Mouse (Mus musculus): Measurements from ENCODE around the gene Hpn. TPM values are rescaled to one million over a fixed set of nuclear protein-coding genes. Genes with fewer than 3 reads are reported as not detected.
A peak's percentile ranks its signal among the peaks of the same experiment; 100 is the strongest.

Gene Hpn
- polyA plus RNA-seq, 1 experiment: 32.4 TPM

GRCm38 (mm10) chr7:31081106-31081505 is 34.0 kb downstream of the Hpn start:
- DNase-seq (ENCODE audit: low read depth): no peak

- DNase-seq (ENCODE audit: low read depth): no peak
Observed at GRCm38 (mm10) chr7:31080611-31081010, 34.5 kb downstream of the Hpn start.

- no peak for DNase-seq (ENCODE audit: low read depth)
Observed at GRCm38 (mm10) chr7:31079670-31080069, 35.4 kb downstream of the Hpn start.

- DNase-seq (ENCODE audit: low read depth): no peak
Observed at GRCm38 (mm10) chr7:31077885-31078445, 37.1 kb downstream of the Hpn start.

GRCm38 (mm10) chr7:31077470-31077869 is 37.6 kb downstream of the Hpn start:
- no peak for DNase-seq (ENCODE audit: low read depth)

- no peak for DNase-seq (ENCODE audit: low read depth)
Observed at GRCm38 (mm10) chr7:31076492-31076891, 38.6 kb downstream of the Hpn start, which contains the start of gene Fxyd3. Gene Fxyd3, minus strand, starts transcription at chr7:31076704.

- no peak for DNase-seq (ENCODE audit: low read depth)
Observed at GRCm38 (mm10) chr7:31074713-31075069, 40.4 kb downstream of the Hpn start.

GRCm38 (mm10) chr7:31074061-31074712 is 40.9 kb downstream of the Hpn start:
- peak; percentile 81 for DNase-seq (ENCODE audit: low read depth)

- no peak for DNase-seq (ENCODE audit: low read depth)
Observed at GRCm38 (mm10) chr7:31073546-31073945, 41.5 kb downstream of the Hpn start.

GRCm38 (mm10) chr7:31072326-31072725 is 42.8 kb downstream of the Hpn start:
- DNase-seq (ENCODE audit: low read depth): no peak

- no peak for DNase-seq (ENCODE audit: low read depth)
Observed at GRCm38 (mm10) chr7:31070324-31070723, 44.8 kb downstream of the Hpn start.

- DNase-seq (ENCODE audit: low read depth): no peak
Observed at GRCm38 (mm10) chr7:31069491-31069890, 45.6 kb downstream of the Hpn start.

- no peak for DNase-seq (ENCODE audit: low read depth)
Observed at GRCm38 (mm10) chr7:31067836-31068235, 47.3 kb downstream of the Hpn start.

- no peak for DNase-seq (ENCODE audit: low read depth)
Observed at GRCm38 (mm10) chr7:31063074-31063560, 52.0 kb downstream of the Hpn start.

- no peak for DNase-seq (ENCODE audit: low read depth)
Observed at GRCm38 (mm10) chr7:31060621-31061010, 54.5 kb downstream of the Hpn start.

- DNase-seq (ENCODE audit: low read depth): no peak
Observed at GRCm38 (mm10) chr7:31059919-31060620, 55.0 kb downstream of the Hpn start.

GRCm38 (mm10) chr7:31059108-31059507 is 56.0 kb downstream of the Hpn start, which contains the start of gene Lgi4:
Gene Lgi4, plus strand, starts transcription at chr7:31059342.
- no peak for DNase-seq (ENCODE audit: low read depth)

- DNase-seq (ENCODE audit: low read depth): no peak
Observed at GRCm38 (mm10) chr7:31058211-31058610, 56.9 kb downstream of the Hpn start.

- DNase-seq (ENCODE audit: low read depth): no peak
Observed at GRCm38 (mm10) chr7:31057730-31058129, 57.4 kb downstream of the Hpn start.

GRCm38 (mm10) chr7:31057071-31057470 is 58.0 kb downstream of the Hpn start, which contains the start of gene Fxyd1:
Gene Fxyd1, minus strand, starts transcription at chr7:31057199.
- no peak for DNase-seq (ENCODE audit: low read depth)

GRCm38 (mm10) chr7:31056448-31056847 is 58.6 kb downstream of the Hpn start:
- no peak for DNase-seq (ENCODE audit: low read depth)

GRCm38 (mm10) chr7:31055883-31056282 is 59.2 kb downstream of the Hpn start:
- DNase-seq (ENCODE audit: low read depth): no peak

- DNase-seq (ENCODE audit: low read depth): no peak
Observed at GRCm38 (mm10) chr7:31055354-31055824, 59.7 kb downstream of the Hpn start.
